Mouse (Mus musculus): Measurements from ENCODE around the gene Rgs21. TPM values are rescaled to one million over a fixed set of nuclear protein-coding genes. Genes with fewer than 3 reads are reported as not detected.

Rgs21 gene
- polyA plus RNA-seq, 1 experiment from 2014 or later = not detected

Other genes starting within 250 kb of the Rgs21 start
- gene Rgs18, start 207.8 kb upstream of the Rgs21 start, polyA plus RNA-seq (2015; fragmentation: Nextera tagmentation; extraction: Ambion mirVana) = 1.8 and 3.2 TPM in 2 replicates

Measured in stomach, embryonic 16.5 days (tissue).